Mouse (Mus musculus) natural killer cell, adult 2 months (primary cell): ENCODE measurements around the gene Osbpl2.

ENCODE experiments used
- DNase-seq, 2 experiments: peaks; one replicate each; pipeline ENCODE4 v3.0.0; 2022; ENCODE audit warnings: low spot score in 2 of 2

The Osbpl2 gene

GRCm38 (mm10) chr2:180118661-180119438 is at the start of gene Osbpl2:
TSS of gene Osbpl2 (plus strand) at chr2:180119306.
- DNase-seq: peak; percentile 97 to 98

GRCm38 (mm10) chr2:180069770-180070480 is 49.2 kb upstream of the Osbpl2 start:
- DNase-seq: no peak

- peak; percentile 87 to 90 for DNase-seq
These were observed 48.3 kb upstream of the Osbpl2 start, which contains the start of gene Mtg2 for GRCm38 (mm10) chr2:180070481-180071453. TSS of gene Mtg2 (plus strand) at chr2:180070588.

- no peak for DNase-seq
These were observed 47.4 kb upstream of the Osbpl2 start for GRCm38 (mm10) chr2:180071671-180072070.

- DNase-seq: no peak
These were observed 46.2 kb upstream of the Osbpl2 start for GRCm38 (mm10) chr2:180072886-180073285.

GRCm38 (mm10) chr2:180077622-180078021 is 41.5 kb upstream of the Osbpl2 start:
- no peak for DNase-seq

- DNase-seq: no peak
These were observed 38.4 kb upstream of the Osbpl2 start for GRCm38 (mm10) chr2:180080680-180081079.

GRCm38 (mm10) chr2:180083063-180083462 is 36.0 kb upstream of the Osbpl2 start:
- no peak for DNase-seq

GRCm38 (mm10) chr2:180084565-180084964 is 34.5 kb upstream of the Osbpl2 start:
- DNase-seq: no peak

GRCm38 (mm10) chr2:180085926-180086636 is 33.0 kb upstream of the Osbpl2 start:
- no peak for DNase-seq

- no peak for DNase-seq
These were observed 32.5 kb upstream of the Osbpl2 start for GRCm38 (mm10) chr2:180086637-180087027.

GRCm38 (mm10) chr2:180087472-180087871 is 31.6 kb upstream of the Osbpl2 start:
- no peak for DNase-seq

- DNase-seq: no peak
These were observed 28.8 kb upstream of the Osbpl2 start for GRCm38 (mm10) chr2:180090285-180090684.

GRCm38 (mm10) chr2:180095711-180096110 is 23.4 kb upstream of the Osbpl2 start:
- DNase-seq: no peak

- no peak for DNase-seq
These were observed 21.5 kb upstream of the Osbpl2 start for GRCm38 (mm10) chr2:180097585-180097984.

- no peak for DNase-seq
These were observed 20.9 kb upstream of the Osbpl2 start for GRCm38 (mm10) chr2:180098167-180098566.

GRCm38 (mm10) chr2:180099529-180099928 is 19.6 kb upstream of the Osbpl2 start:
- no peak for DNase-seq

GRCm38 (mm10) chr2:180103151-180103977 is 15.7 kb upstream of the Osbpl2 start:
- no peak for DNase-seq

- DNase-seq: peak; percentile 19 to 52
These were observed 15.0 kb upstream of the Osbpl2 start, which contains the start of gene Hrh3 for GRCm38 (mm10) chr2:180103978-180104658. TSS of gene Hrh3 (minus strand) at chr2:180104488.
